Mouse (Mus musculus) Patski (cell line): ENCODE measurements around the gene Sri. TPM values are rescaled to one million over a fixed set of nuclear protein-coding genes. Genes with fewer than 3 reads are reported as not detected.
"Not testable (repeated sequence)": the region's sequence is repeated elsewhere in the genome, so short reads cannot be mapped to it uniquely, and the experiment has no call there.

Source experiments
- ATAC-seq: fragments of 100-300 bp; one replicate; pipeline ENCODE4 v1.8.0; 2021
- CTCF ChIA-PET: fragments of 350-600 bp; sonication (Branson Sonifier 250); formaldehyde crosslinking; loops from one replicate; lab custom pipeline; 2022; ENCODE audit warnings: inconsistent platforms; lab: Charles Lee
- POLR2A ChIA-PET: fragments of 350-600 bp; sonication (Branson Sonifier 250); formaldehyde crosslinking; loops from one replicate; lab custom pipeline; 2022; ENCODE audit warnings: antibody characterized with exemption, inconsistent platforms; lab: Charles Lee
- DNase-seq: peaks from one replicate; pipeline ENCODE4 v3.0.0-alpha.2; 2011; ENCODE audit warnings: low read depth, low spot score
- H3K27me3 ChIP-seq: fragments of 371-371 bp; one replicate; pipeline ENCODE4 v1.5.1; 2021
- CTCF ChIP-seq: fragments of 100-300 bp; IDR thresholded peaks from one replicate; pipeline ENCODE4 v1.5.1; 2021
- in situ Hi-C: fragments of 300-500 bp; cut with MboI; formaldehyde crosslinking; loops from 3 replicates; pipeline ENCODE4 v1.11.1; 2018; ENCODE audit warnings: low pct_unique_long_range_greater_than_20kb, mixed read lengths
- polyA plus RNA-seq: library from polyadenylated mRNA; unstranded; gene quantifications from one replicate; pipeline ENCODE4 v1.2.3, GENCODE M21; 2021

Sri gene
- polyA plus RNA-seq = 194 TPM

DNA sequence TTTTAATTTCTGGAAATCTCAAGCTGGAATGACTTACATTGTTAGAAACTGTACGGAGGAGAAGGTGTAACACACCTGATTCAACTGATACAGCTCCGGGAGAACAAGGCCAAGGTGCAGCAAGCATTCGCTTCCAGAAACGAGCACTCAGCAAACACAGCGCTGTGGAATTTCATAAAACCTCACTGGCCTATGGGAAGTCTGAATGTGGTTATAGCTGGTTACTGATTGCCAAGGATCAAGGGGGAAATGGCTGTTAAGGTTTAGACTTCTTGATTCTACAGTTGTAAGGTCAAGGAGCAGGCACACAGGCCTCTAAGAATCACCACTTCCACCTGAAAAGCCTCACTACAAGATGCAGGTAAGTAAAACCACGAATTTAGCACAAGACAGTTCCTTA is at the start of gene Sri:
Sri (plus strand) TSS at position 224 of the 400 bp plus-strand sequence.
- no peak for DNase-seq
- in situ Hi-C loops = no loop called here
- CTCF ChIA-PET = no interaction called here

GRCm38 (mm10) chr5:7996401-7997044 is 49.4 kb upstream of the Sri start:
- ChIA-PET CTCF (interaction anchor here (0.6 to 1.8 kb wide), 7 partner anchors 10 to 58 kb away, joined by 3 to 10 read pairs (median 3); no protein-coding TSS in a partner anchor), POLR2A (interaction anchor here (0.6 kb wide), 1 partner anchor 59 kb away, joined by 3 read pairs; no protein-coding TSS in a partner anchor)
- DNase-seq (peak; percentile 2), ATAC-seq (no peak)
- in situ Hi-C loops = no loop called here
- H3K27me3 ChIP-seq = peaks cover 18% of the 10 kb centered on the region
- TF ChIP-seq CTCF = peak; percentile 65

More for the DNA sequence above, at the start of gene Sri:
- H3K27me3 ChIP-seq = peaks cover 2% of the 10 kb centered on the region
- POLR2A ChIA-PET = no interaction called here
- ATAC-seq = peak; percentile 45
- TF ChIP-seq CTCF = no peak

DNA sequence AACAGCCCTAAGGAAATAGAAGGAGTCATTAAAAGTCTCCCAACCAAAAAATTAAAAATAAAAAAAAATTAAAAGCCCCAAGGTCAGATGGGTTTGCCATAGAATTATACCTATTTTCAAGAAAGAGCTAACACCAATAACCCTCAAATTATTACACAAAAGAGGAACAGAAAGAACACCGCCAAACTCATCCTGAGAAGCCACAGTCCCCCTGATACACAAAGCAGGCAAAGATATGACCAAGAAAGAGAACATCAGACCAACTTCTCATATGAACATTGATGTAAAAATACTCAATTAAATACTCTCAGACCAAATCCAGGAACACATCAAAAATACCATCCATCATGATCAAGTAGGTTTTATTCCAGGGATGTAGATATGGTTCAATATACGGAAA is 48.8 kb upstream of the Sri start:
- H3K27me3 ChIP-seq = peaks cover 18% of the 10 kb centered on the region
- ChIA-PET POLR2A (no interaction called here), CTCF (interaction anchor here (1.2 to 1.8 kb wide), 5 partner anchors 10 to 58 kb away, joined by 3 to 10 read pairs (median 4); no protein-coding TSS in a partner anchor)
- DNase-seq = no peak
- in situ Hi-C loops = no loop called here
- TF ChIP-seq CTCF = no peak
- no peak for ATAC-seq

DNA sequence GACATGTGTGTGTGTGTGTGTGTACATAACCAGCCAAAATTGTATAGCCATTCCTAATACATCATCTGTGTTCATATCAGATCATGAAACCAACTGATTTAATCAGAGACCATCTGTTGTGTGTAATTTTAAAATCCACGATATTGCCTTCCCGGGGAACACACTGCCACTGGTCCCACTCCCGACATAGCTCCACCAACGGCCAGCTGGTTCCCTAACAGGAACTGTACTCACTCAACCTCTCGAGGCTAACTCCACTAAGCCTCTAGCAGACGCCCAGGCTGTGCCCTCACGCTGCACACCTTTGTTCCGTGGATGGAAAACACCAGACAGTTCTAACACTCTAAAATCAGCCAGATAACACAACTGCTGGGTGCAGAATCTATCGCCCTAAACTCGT is 45.4 kb upstream of the Sri start:
- no peak for TF ChIP-seq CTCF
- in situ Hi-C loops = no loop called here
- POLR2A ChIA-PET = no interaction called here
- ATAC-seq = no peak
- CTCF ChIA-PET = no interaction called here
- peaks cover 19% of the 10 kb centered on the region for H3K27me3 ChIP-seq
- DNase-seq = no peak

DNA sequence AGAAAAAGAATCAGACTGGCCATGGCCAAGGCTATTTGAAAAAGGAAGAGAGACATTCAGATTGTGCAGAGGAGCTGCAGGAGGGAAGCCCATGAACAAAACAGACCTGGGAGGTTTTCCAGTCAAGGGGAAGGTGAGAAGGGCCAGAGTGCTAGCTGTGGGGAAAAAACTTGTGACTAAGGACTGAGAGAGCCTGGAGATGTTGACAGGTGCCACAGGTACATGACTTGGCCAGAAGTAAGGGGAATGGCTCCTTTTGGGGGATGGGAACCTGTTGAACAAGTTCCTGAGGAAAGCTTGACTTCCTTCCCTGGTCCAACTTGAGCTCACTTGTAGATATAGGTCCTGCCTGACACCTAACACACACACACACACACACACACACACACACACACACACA is 43.1 kb upstream of the Sri start:
- POLR2A ChIA-PET = interaction anchor here (0.7 kb wide), 1 partner anchor 28 kb away, joined by 3 read pairs; no protein-coding TSS in a partner anchor
- peaks cover 12% of the 10 kb centered on the region for H3K27me3 ChIP-seq
- ATAC-seq (no peak), DNase-seq (no peak)
- no peak for TF ChIP-seq CTCF
- CTCF ChIA-PET = no interaction called here
- in situ Hi-C loops = no loop called here

GRCm38 (mm10) chr5:8013276-8013675 is 32.6 kb upstream of the Sri start:
- H3K27me3 ChIP-seq = peaks cover 12% of the 10 kb centered on the region
- TF ChIP-seq CTCF = no peak
- ATAC-seq (no peak), DNase-seq (no peak)
- CTCF ChIA-PET = no interaction called here
- in situ Hi-C loops = no loop called here
- POLR2A ChIA-PET = no interaction called here

DNA sequence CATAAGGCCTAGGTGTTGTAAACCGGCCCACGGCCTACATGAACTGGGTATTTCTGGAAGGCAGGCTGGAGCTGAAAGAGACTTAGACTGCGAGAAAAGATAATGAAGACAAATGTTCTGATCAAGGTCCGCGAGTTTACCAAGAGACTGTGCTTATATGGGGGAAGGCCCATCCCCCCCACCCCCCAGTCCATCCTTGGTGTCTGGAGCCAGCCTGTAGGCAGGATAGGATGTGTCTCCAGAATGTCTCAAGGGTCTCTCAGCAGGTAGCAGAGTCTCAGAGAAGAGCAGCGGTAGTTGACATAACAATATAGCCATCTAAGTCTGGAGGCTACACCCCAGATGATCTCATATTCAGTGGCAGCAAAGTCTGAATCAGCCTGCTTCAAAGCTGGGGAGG is 11.3 kb upstream of the Sri start:
- POLR2A ChIA-PET, ATAC-seq, DNase-seq, in situ Hi-C loops: not testable (repeated sequence)
- CTCF ChIA-PET = interaction anchor here (1.0 kb wide), 1 partner anchor 22 kb away, joined by 3 read pairs; no protein-coding TSS in a partner anchor
- H3K27me3 ChIP-seq = peaks cover 22% of the 10 kb centered on the region

DNA sequence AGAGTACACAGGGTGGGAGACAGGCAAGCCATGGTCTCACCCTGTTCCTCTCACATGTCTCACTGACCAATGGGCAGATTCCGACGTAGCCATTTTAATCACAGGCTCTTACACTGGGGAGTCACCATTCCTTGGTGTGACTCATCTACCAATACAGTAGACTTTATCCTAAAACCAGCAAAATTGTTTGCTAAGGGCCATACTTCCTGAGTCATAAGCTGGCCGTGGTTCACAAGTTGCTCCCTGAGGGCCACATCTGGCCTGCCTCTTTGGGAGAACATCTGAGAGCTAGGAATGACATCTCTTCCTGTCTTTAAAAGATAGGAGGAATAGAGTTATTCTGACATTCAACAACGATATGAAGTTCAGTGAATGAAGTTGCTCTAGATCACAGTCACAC is 7.9 kb downstream of the Sri start:
- no peak for TF ChIP-seq CTCF
- ChIA-PET POLR2A (no interaction called here), CTCF (interaction anchor here (1.0 to 1.4 kb wide), 2 partner anchors 17 to 88 kb away, joined by 3 read pairs; no protein-coding TSS in a partner anchor)
- ATAC-seq = no peak
- no peak for DNase-seq
- in situ Hi-C loops = no loop called here
- H3K27me3 ChIP-seq = no peaks in the 10 kb centered on the region

DNA sequence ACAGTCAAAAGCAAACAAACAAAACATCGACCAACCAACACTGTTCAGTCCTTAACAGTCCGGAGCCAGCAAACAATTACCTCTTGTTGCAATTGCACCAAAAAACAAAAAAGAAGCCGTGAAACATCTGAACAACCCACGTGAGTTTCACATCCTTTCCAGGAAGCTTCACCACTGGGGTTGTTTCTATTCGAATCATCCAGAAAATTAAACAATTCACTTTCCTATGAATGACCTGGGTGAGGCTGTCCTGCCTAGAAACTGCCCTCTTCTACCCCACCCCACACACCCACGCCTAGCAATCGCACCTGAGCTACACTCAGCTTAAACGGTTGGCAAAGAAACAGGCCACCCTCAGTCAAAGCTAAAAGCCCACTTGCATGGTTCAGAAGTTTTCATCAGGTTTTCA is 9.8 kb downstream of the Sri start:
- ATAC-seq = peak; percentile 1
- TF ChIP-seq CTCF = no peak
- ChIA-PET POLR2A (interaction anchor here (0.6 kb wide), 1 partner anchor 60 kb away, joined by 3 read pairs; no protein-coding TSS in a partner anchor), CTCF (interaction anchor here (0.9 kb wide), 1 partner anchor 16 kb away, joined by 3 read pairs; no protein-coding TSS in a partner anchor)
- H3K27me3 ChIP-seq = no peaks in the 10 kb centered on the region
- in situ Hi-C loops = no loop called here
- DNase-seq = no peak

DNA sequence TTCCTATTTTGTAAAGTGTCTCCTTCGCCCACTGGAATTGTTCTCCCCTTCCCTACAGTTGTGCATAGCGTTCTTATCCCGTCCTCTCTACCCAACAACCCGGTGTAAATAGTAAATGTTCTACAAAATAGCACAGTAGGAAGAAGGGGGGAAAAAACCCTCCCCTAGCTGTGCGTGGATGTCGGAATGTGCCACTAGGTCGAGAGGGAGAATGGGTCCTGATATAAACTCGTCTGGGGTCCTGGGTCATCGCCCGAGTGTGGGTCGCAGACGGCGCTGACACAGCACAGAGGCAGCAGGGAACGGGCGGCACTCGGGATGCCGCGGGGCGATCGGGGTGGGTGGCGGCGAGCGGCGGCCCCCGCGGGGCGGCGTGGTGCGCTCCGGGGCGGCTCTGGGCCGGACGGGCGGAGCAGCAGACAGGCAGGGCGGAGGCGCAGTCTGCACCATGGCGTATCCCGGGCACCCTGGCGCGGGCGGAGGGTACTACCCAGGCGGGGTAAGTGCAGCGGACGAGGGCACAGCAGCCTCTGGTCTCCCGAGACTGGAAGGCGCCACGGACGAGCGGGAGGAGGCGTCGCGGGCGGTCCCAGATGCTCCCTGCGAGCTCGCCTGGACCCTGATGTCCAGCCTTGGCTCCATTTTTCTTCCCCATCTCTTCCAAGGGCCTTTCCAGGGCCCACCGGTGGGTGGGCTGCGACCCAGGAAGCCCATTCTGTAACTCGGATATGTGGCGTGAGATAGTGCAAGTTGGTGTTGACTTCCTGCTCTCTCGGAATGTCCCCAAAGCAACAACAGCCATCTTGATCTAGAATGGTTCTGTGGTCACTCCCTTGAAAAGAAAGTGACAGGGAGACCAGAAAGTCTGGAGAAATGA is 10.5 kb downstream of the Sri start:
- ChIA-PET POLR2A (interaction anchor here (0.6 kb wide), 1 partner anchor 60 kb away, joined by 3 read pairs; no protein-coding TSS in a partner anchor), CTCF (interaction anchor here (0.9 to 2.2 kb wide), 3 partner anchors 17 to 53 kb away, joined by 3 to 6 read pairs (median 3); no protein-coding TSS in a partner anchor)
- ATAC-seq (peak; percentile 100), DNase-seq (no peak)
- in situ Hi-C loops = no loop called here
- H3K27me3 ChIP-seq = no peaks in the 10 kb centered on the region
- TF ChIP-seq CTCF = no peak
